Mouse (Mus musculus) monocyte, adult 2 months (primary cell): ENCODE data around the gene Gm42688.
"Not testable (repeated sequence)": the region's sequence is repeated elsewhere in the genome, so short reads cannot be mapped to it uniquely, and the experiment has no call there.

ENCODE experiments used
- DNase-seq, 2 experiments: peaks; one replicate each; pipeline ENCODE4 v3.0.0; 2022; ENCODE audit warnings: low spot score in 2 of 2, low read depth in 1 of 2

Gene Gm42688

GRCm38 (mm10) chr6:83137576-83137950 is 36.1 kb downstream of the Gm42688 start:
- DNase-seq, result no peak

- no peak for DNase-seq
Measured at GRCm38 (mm10) chr6:83138056-83138455, 36.6 kb downstream of the Gm42688 start.

- no peak for DNase-seq
Measured at GRCm38 (mm10) chr6:83140044-83140443, 38.6 kb downstream of the Gm42688 start.

- DNase-seq, result no peak
Measured at GRCm38 (mm10) chr6:83141636-83142035, 40.2 kb downstream of the Gm42688 start.

- DNase-seq, result no peak
Measured at GRCm38 (mm10) chr6:83142211-83142731, 40.9 kb downstream of the Gm42688 start.

- DNase-seq, result no peak
Measured at GRCm38 (mm10) chr6:83142886-83143285, 41.5 kb downstream of the Gm42688 start.

- DNase-seq, result no peak
Measured at GRCm38 (mm10) chr6:83145209-83145608, 43.8 kb downstream of the Gm42688 start.

GRCm38 (mm10) chr6:83145805-83146204 is 44.4 kb downstream of the Gm42688 start:
- DNase-seq, result no peak

- DNase-seq, result no peak
Measured at GRCm38 (mm10) chr6:83147280-83147679, 45.9 kb downstream of the Gm42688 start.

GRCm38 (mm10) chr6:83151721-83152120 is 50.3 kb downstream of the Gm42688 start:
- no peak for DNase-seq

GRCm38 (mm10) chr6:83153038-83153437 is 51.6 kb downstream of the Gm42688 start:
- no peak for DNase-seq

GRCm38 (mm10) chr6:83153485-83153884 is 52.1 kb downstream of the Gm42688 start:
- no peak for DNase-seq

- no peak for DNase-seq
Measured at GRCm38 (mm10) chr6:83155552-83156238, 54.3 kb downstream of the Gm42688 start.

GRCm38 (mm10) chr6:83156259-83156684 is 54.9 kb downstream of the Gm42688 start, which contains the start of the genes Wdr54 and 1700003E16Rik:
Gene Wdr54 (minus strand): TSS chr6:83156397.
Gene 1700003E16Rik (plus strand): TSS chr6:83156404.
- peak in 1 of 2 experiments; percentile 8 for DNase-seq

- not testable (repeated sequence) for DNase-seq
Measured at GRCm38 (mm10) chr6:83159456-83159855, 58.0 kb downstream of the Gm42688 start.
